Mouse (Mus musculus) stomach, embryonic 14.5 days (tissue): ENCODE data around the gene Stam. TPM values are rescaled to one million over a fixed set of nuclear protein-coding genes. Genes with fewer than 3 reads are reported as not detected.

Source experiments
- ATAC-seq: fragments of 200-750 bp; cut with Nextera tagmentation; 2 replicates; pipeline ENCODE4 v1.8.0; 2017; ENCODE audit warnings: low read depth, moderate TSS enrichment; ENCODE audit not compliant: insufficient number of reproducible peaks, insufficient read depth, low FRiP score
- H3K27ac ChIP-seq: fragments of 300-500 bp; sonication (generic); 2 replicates; pipeline ENCODE4 v1.5.1; 2014; ENCODE audit warnings: mild to moderate bottlenecking, low read length, moderate library complexity, mixed read lengths
- H3K27me3 ChIP-seq: fragments of 300-500 bp; sonication (generic); 2 replicates; pipeline ENCODE4 v1.6.1; 2014; ENCODE audit warnings: low read length, control low read depth, mixed read lengths; ENCODE audit not compliant: control insufficient read depth, insufficient read depth
- H3K36me3 ChIP-seq: fragments of 300-500 bp; sonication (generic); 2 replicates; pipeline ENCODE4 v1.6.1; 2014; ENCODE audit warnings: mild to moderate bottlenecking, control low read depth, low read length, moderate library complexity, mixed read lengths; ENCODE audit not compliant: control insufficient read depth, insufficient read depth
- H3K4me1 ChIP-seq: fragments of 300-500 bp; sonication (generic); 2 replicates; pipeline ENCODE4 v1.6.1; 2014; ENCODE audit warnings: low read length, control low read depth, mixed read lengths; ENCODE audit not compliant: control insufficient read depth, insufficient read depth
- H3K4me2 ChIP-seq: fragments of 300-500 bp; sonication (generic); replicated peaks from 2 replicates; pipeline ENCODE4 v1.6.1; 2014; ENCODE audit warnings: low read depth, low read length, control low read depth
- H3K4me3 ChIP-seq: fragments of 300-500 bp; sonication (generic); 2 replicates; pipeline ENCODE4 v1.5.1; 2014; ENCODE audit warnings: low read depth, low read length, control low read depth
- H3K9ac ChIP-seq: fragments of 300-500 bp; sonication (generic); replicated peaks from 2 replicates; pipeline ENCODE4 v1.6.1; 2014; ENCODE audit warnings: low read depth, mild to moderate bottlenecking, control low read depth, low read length, moderate library complexity, mixed read lengths
- H3K9me3 ChIP-seq: fragments of 300-500 bp; sonication (generic); 2 replicates; pipeline ENCODE4 v1.6.1; 2016; ENCODE audit warnings: low read depth, low read length, control low read depth; ENCODE audit not compliant: control insufficient read depth
- WGBS: fragments of 180-500 bp; shearing (Covaris S2); extraction: QIAGEN DNeasy Blood & Tissue Kit; methylation state at CpG from one replicate; pipeline ENCODE4 v1.1.7; 2014; 5-methylcytosine and 5-hydroxymethylcytosine counted together
- polyA plus RNA-seq: library from polyadenylated mRNA; unstranded; fragments of >200 nt; fragmentation: Nextera tagmentation; extraction: Ambion mirVana; gene quantifications from 2 replicates; pipeline ENCODE4 v1.2.1, GENCODE M21; 2014

Stam gene
- 92.1 and 95.9 TPM in 2 replicates for polyA plus RNA-seq

- under 1% methylated on average over 50 of the region's 50 CpGs for WGBS
- Histone ChIP-seq H3K27ac (peak within 1 kb of the TSS; percentile 94), H3K4me3 (peak within 1 kb of the TSS; percentile 68), H3K9ac (peak within 1 kb of the TSS; percentile 83), H3K9me3 (no peaks in the 10 kb centered on the region), H3K27me3 (no peaks in the 10 kb centered on the region), H3K4me1 (peaks cover 14% of the 10 kb centered on the region), H3K36me3 (no peaks in the 10 kb centered on the region), H3K4me2 (peak within 1 kb of the TSS; percentile 53)
- peak; percentile 92 for ATAC-seq
Measured at GRCm38 (mm10) chr2:14073362-14074220, at the start of gene Stam. Gene Stam, plus strand, starts transcription at chr2:14074098.

GRCm38 (mm10) chr2:14041249-14041648 is 32.6 kb upstream of the Stam start:
- Histone ChIP-seq H3K36me3 (no peaks in the 10 kb centered on the region; the same call in 1 of the 2 replicates), H3K9ac (no peak overlapping the region), H3K9me3 (no peaks in the 10 kb centered on the region), H3K4me1 (no peaks in the 10 kb centered on the region), H3K27me3 (no peaks in the 10 kb centered on the region), H3K4me3 (no peak overlapping the region), H3K27ac (no peak overlapping the region), H3K4me2 (no peak overlapping the region)
- WGBS, result 94% methylated on average over 2 of the region's 2 CpGs
- ATAC-seq, result no peak

DNA sequence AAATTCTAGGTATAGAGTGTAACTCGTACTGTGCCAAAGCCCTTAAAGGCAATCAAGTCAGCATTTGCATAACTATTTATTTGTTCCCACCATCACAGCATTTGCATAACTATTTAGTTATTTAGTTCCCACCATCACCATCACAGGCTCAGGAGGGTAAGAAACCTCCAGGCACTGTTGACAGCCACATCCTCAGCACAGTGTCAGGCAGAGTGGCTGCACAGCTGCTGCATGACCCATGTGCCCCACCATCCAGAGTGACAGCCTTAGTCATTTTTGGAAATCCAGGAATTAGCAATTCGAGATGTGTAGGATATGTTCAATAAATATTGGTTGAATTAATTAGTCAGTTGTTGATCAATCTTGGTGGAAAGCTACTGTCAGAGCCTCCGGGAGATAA is 30.9 kb upstream of the Stam start:
- H3K4me3 ChIP-seq, result no peak overlapping the region
- no peak overlapping the region for H3K9ac ChIP-seq
- H3K4me1 ChIP-seq, result no peaks in the 10 kb centered on the region
- ATAC-seq, result no peak
- H3K9me3 ChIP-seq, result no peaks in the 10 kb centered on the region
- no peaks in the 10 kb centered on the region; the same call in 1 of the 2 replicates for H3K36me3 ChIP-seq
- no peak overlapping the region for H3K4me2 ChIP-seq
- no peaks in the 10 kb centered on the region for H3K27me3 ChIP-seq
- WGBS, result 71% methylated on average over 3 of the region's 3 CpGs
- H3K27ac ChIP-seq, result no peak overlapping the region

GRCm38 (mm10) chr2:14043577-14044170 is 30.2 kb upstream of the Stam start:
- H3K9me3 ChIP-seq, result no peaks in the 10 kb centered on the region
- H3K4me2 ChIP-seq, result no peak overlapping the region
- H3K4me3 ChIP-seq, result no peak overlapping the region
- no peaks in the 10 kb centered on the region; the same call in 1 of the 2 replicates for H3K36me3 ChIP-seq
- H3K4me1 ChIP-seq, result no peaks in the 10 kb centered on the region
- 36% methylated on average over 9 of the region's 9 CpGs for WGBS
- no peak overlapping the region for H3K9ac ChIP-seq
- no peak for ATAC-seq
- no peak overlapping the region for H3K27ac ChIP-seq
- no peaks in the 10 kb centered on the region for H3K27me3 ChIP-seq

- no peak overlapping the region for H3K27ac ChIP-seq
- H3K9me3 ChIP-seq, result no peaks in the 10 kb centered on the region
- no peaks in the 10 kb centered on the region for H3K27me3 ChIP-seq
- H3K4me2 ChIP-seq, result no peak overlapping the region
- ATAC-seq, result peak; percentile 67; the same call in 1 of the 2 replicates
- H3K36me3 ChIP-seq, result no peaks in the 10 kb centered on the region; the same call in 1 of the 2 replicates
- no peaks in the 10 kb centered on the region for H3K4me1 ChIP-seq
- no peak overlapping the region for H3K9ac ChIP-seq
- H3K4me3 ChIP-seq, result no peak overlapping the region
Measured at GRCm38 (mm10) chr2:14048381-14048780, 25.5 kb upstream of the Stam start.

DNA sequence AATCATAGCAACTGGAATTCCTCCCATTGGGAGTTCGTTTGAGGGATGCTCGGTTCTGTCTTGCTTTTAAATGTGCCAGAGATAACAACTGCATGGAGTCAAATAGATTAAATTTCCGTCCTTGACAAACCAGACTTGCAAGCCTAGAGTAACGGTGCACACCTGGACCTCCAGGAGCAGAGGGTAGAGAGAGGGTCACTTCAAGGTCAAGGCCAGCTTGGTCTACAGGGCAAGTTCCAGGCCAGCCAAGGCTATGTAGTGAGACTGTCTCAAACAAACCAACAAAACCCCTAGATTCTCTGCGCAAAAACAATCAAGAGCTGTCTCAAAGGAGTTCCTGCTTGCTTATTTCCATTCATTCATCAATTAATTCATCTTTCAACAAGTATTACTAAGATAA is 25.1 kb upstream of the Stam start:
- 56% methylated on average over 5 of the region's 5 CpGs for WGBS
- Histone ChIP-seq H3K9me3 (no peaks in the 10 kb centered on the region), H3K4me3 (no peak overlapping the region), H3K4me1 (no peaks in the 10 kb centered on the region), H3K36me3 (no peaks in the 10 kb centered on the region), H3K27me3 (no peaks in the 10 kb centered on the region), H3K27ac (no peak overlapping the region), H3K4me2 (no peak overlapping the region), H3K9ac (no peak overlapping the region)
- peak; percentile 53; the same call in 1 of the 2 replicates for ATAC-seq

- 84% methylated on average over 3 of the region's 3 CpGs for WGBS
- H3K9ac ChIP-seq, result no peak overlapping the region
- H3K4me3 ChIP-seq, result no peak overlapping the region
- H3K9me3 ChIP-seq, result no peaks in the 10 kb centered on the region
- H3K36me3 ChIP-seq, result no peaks in the 10 kb centered on the region
- no peaks in the 10 kb centered on the region for H3K4me1 ChIP-seq
- no peak overlapping the region for H3K27ac ChIP-seq
- no peak for ATAC-seq
- H3K27me3 ChIP-seq, result no peaks in the 10 kb centered on the region
- H3K4me2 ChIP-seq, result no peak overlapping the region
Measured at GRCm38 (mm10) chr2:14053618-14054017, 20.3 kb upstream of the Stam start.

DNA sequence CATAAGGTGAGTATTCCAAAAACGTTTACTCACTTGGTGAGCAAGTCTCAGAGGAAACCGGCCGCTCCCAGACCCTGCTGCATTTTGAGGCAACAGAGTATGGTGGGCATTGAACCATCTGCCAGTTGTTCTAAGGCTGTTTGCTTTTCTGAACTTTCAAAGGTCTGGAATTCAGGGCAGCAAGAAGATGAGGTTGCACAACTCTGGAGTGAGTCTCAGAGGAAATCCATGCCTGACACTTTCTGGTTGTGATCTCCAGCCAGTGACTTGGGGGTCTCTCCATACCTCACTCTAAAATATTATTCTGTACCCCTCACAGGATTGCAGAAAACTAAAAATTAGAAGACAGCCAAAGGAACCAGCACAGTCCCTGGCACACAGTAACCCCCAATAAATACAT is 19.7 kb upstream of the Stam start:
- Histone ChIP-seq H3K4me3 (no peak overlapping the region), H3K9me3 (no peaks in the 10 kb centered on the region)

More for the DNA sequence above, 19.7 kb upstream of the Stam start:
- Histone ChIP-seq H3K27ac (no peak overlapping the region), H3K4me1 (no peaks in the 10 kb centered on the region), H3K36me3 (no peaks in the 10 kb centered on the region), H3K27me3 (no peaks in the 10 kb centered on the region), H3K9ac (no peak overlapping the region), H3K4me2 (peak overlapping the region; percentile 60)
- WGBS, result 66% methylated on average over 3 of the region's 3 CpGs
- no peak for ATAC-seq
